Mouse (Mus musculus) lung, postnatal 25 days (tissue): ENCODE measurements at regions not wholly inside any gene's neighbourhood (a gene's known extent, or its start where the extent isn't known, plus 50 kb on each side); places are given as distances from the start of the nearest gene placed in this dataset.

ENCODE experiments used
- DNase-seq: peaks from one replicate; pipeline ENCODE4 v3.0.0; 2022; ENCODE audit warnings: low spot score

GRCm38 (mm10) chr13:71874986-71875385 lies 88.5 kb downstream of the Irx1 start:
- DNase-seq = no peak

GRCm38 (mm10) chr13:71868763-71869162 lies 94.8 kb downstream of the Irx1 start:
- DNase-seq = no peak

- no peak for DNase-seq
Measured at GRCm38 (mm10) chr13:71853426-71854025, 110.0 kb downstream of the Irx1 start.

- DNase-seq = no peak
Measured at GRCm38 (mm10) chr13:71804032-71804958, 159.2 kb downstream of the Irx1 start.

- DNase-seq = no peak
Measured at GRCm38 (mm10) chr13:71798288-71798687, 165.2 kb downstream of the Irx1 start.

GRCm38 (mm10) chr13:71784740-71785139 lies 178.8 kb downstream of the Irx1 start:
- no peak for DNase-seq

- DNase-seq = no peak
Measured at GRCm38 (mm10) chr13:71747003-71747965, 216.2 kb downstream of the Irx1 start.

- DNase-seq = no peak
Measured at GRCm38 (mm10) chr13:71746534-71746933, 217.0 kb downstream of the Irx1 start.

- peak; percentile 14 for DNase-seq
Measured at GRCm38 (mm10) chr13:71736821-71737345, 226.6 kb downstream of the Irx1 start.

- peak; percentile 27 for DNase-seq
Measured at GRCm38 (mm10) chr13:71734261-71734660, 229.3 kb downstream of the Irx1 start.

GRCm38 (mm10) chr13:71733360-71733759 lies 230.2 kb downstream of the Irx1 start:
- DNase-seq = no peak

- no peak for DNase-seq
Measured at GRCm38 (mm10) chr13:71732903-71733302, 230.6 kb downstream of the Irx1 start.

- no peak for DNase-seq
Measured at GRCm38 (mm10) chr13:71690069-71690817, 273.3 kb downstream of the Irx1 start.

- no peak for DNase-seq
Measured at GRCm38 (mm10) chr13:71689187-71689586, 274.3 kb downstream of the Irx1 start.

GRCm38 (mm10) chr13:71676081-71676624 lies 287.4 kb downstream of the Irx1 start:
- no peak for DNase-seq

- peak; percentile 34 for DNase-seq
Measured at GRCm38 (mm10) chr13:71669956-71670739, 293.4 kb downstream of the Irx1 start.

GRCm38 (mm10) chr13:71668256-71668655 lies 295.3 kb downstream of the Irx1 start:
- no peak for DNase-seq

GRCm38 (mm10) chr13:71665221-71665916 lies 298.2 kb downstream of the Irx1 start:
- no peak for DNase-seq

- DNase-seq = no peak
Measured at GRCm38 (mm10) chr13:71657898-71658297, 305.6 kb downstream of the Irx1 start.
